Mouse (Mus musculus): Measurements from ENCODE around the gene Ptpn13.

- TF ChIP-seq CTCF (IDR thresholded peaks at IDR 0.05; ENCODE audit: borderline replicate concordance, extremely low read depth, insufficient read depth, insufficient read length) (no peak), POLR2A (IDR thresholded peaks at IDR 0.05; ENCODE audit: borderline replicate concordance, extremely low read depth, insufficient read depth, insufficient read length, poor library complexity, severe bottlenecking) (no peak)
Observed at GRCm38 (mm10) chr5:103605707-103606106, 180.7 kb downstream of the Ptpn13 start.

Data from brain, embryonic 14.5 days (tissue).